Mouse (Mus musculus): Measurements from ENCODE around the gene Fam169b.

DNA sequence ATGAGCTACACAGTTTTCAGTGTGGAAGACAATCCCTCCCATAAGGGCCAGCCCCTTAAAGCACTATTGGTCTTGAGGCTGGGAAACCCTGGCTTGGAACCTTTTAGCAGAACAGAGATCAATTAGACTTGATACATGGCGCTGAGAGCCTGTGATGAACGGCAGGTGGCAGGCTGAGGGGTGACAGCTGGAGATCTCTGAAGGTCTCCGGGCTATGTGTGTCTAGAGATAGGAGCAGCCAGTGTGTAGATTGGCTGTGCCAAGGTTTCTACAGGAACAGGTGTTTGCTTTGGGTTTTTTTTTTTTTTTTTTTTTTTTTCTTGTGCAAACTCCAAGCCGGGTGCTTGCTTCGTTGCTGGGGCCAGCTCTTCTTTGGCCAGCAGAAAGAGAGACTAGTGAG is 135.0 kb downstream of the Fam169b start:
- no peak for TF ChIP-seq CTCF (IDR thresholded peaks at IDR 0.05; ENCODE audit: borderline replicate concordance, control insufficient read depth, extremely low read depth, insufficient read depth, low read length, poor library complexity)
- no peak for TF ChIP-seq POLR2A (IDR thresholded peaks at IDR 0.05; ENCODE audit: control insufficient read depth, extremely low read depth, insufficient read depth, low read length, poor library complexity)

All from thymus, adult 2 months (tissue).